Mouse (Mus musculus): Measurements from ENCODE around the gene Gm10198. TPM values are rescaled to one million over a fixed set of nuclear protein-coding genes. Genes with fewer than 3 reads are reported as not detected.
A peak's percentile ranks its signal among the peaks of the same experiment; 100 is the strongest.

Gm10198 gene
- polyA plus RNA-seq, 1 experiment from 2014 or later, result not detected

- no peak overlapping the region for H3K4me2 ChIP-seq (ENCODE audit: low read depth, low read length, severe bottlenecking)
- no peaks in the 10 kb centered on the region for H3K27me3 ChIP-seq (ENCODE audit: control insufficient read depth, insufficient read depth, low read length)
- H3K9ac ChIP-seq (ENCODE audit: low read length), result no peak overlapping the region
- ATAC-seq (replicated peaks; ENCODE audit: low FRiP score) (no peak), DNase-seq (ENCODE audit: low spot score) (no peak)
- no peaks in the 10 kb centered on the region for H3K9me3 ChIP-seq (ENCODE audit: control insufficient read depth, low read length)
- H3K27ac ChIP-seq (ENCODE audit: low read depth, low read length), result no peak overlapping the region
- no peaks in the 10 kb centered on the region for H3K4me1 ChIP-seq (replicated peaks; ENCODE audit: control insufficient read depth, insufficient read depth, low read length)
- H3K4me3 ChIP-seq (ENCODE audit: low read depth, low read length), result no peak overlapping the region
- WGBS, result 53% methylated on average over 4 of the region's 4 CpGs
- no peaks in the 10 kb centered on the region for H3K36me3 ChIP-seq (ENCODE audit: control insufficient read depth, insufficient read depth, low read length)
Observed at GRCm38 (mm10) chr13:111574196-111574595, 18.4 kb upstream of the Gm10198 start.

GRCm38 (mm10) chr13:111577177-111577576 is 15.4 kb upstream of the Gm10198 start:
- ATAC-seq (replicated peaks; ENCODE audit: low FRiP score), result no peak
- WGBS, result 95% methylated on average over 11 of the region's 11 CpGs
- H3K9me3 ChIP-seq (ENCODE audit: control insufficient read depth, low read length), result no peaks in the 10 kb centered on the region
- no peak overlapping the region for H3K4me3 ChIP-seq (ENCODE audit: low read depth, low read length)
- no peak overlapping the region for H3K4me2 ChIP-seq (ENCODE audit: low read depth, low read length, severe bottlenecking)
- H3K4me1 ChIP-seq (replicated peaks; ENCODE audit: control insufficient read depth, insufficient read depth, low read length), result no peaks in the 10 kb centered on the region
- DNase-seq (ENCODE audit: low spot score), result no peak
- no peak overlapping the region for H3K9ac ChIP-seq (ENCODE audit: low read length)
- H3K27ac ChIP-seq (ENCODE audit: low read depth, low read length), result no peak overlapping the region
- no peaks in the 10 kb centered on the region for H3K36me3 ChIP-seq (ENCODE audit: control insufficient read depth, insufficient read depth, low read length)
- H3K27me3 ChIP-seq (ENCODE audit: control insufficient read depth, insufficient read depth, low read length), result no peaks in the 10 kb centered on the region

- Histone ChIP-seq H3K27me3 (ENCODE audit: control insufficient read depth, insufficient read depth, low read length) (no peaks in the 10 kb centered on the region), H3K9ac (ENCODE audit: low read length) (no peak overlapping the region), H3K9me3 (ENCODE audit: control insufficient read depth, low read length) (no peaks in the 10 kb centered on the region), H3K4me1 (replicated peaks; ENCODE audit: control insufficient read depth, insufficient read depth, low read length) (no peaks in the 10 kb centered on the region), H3K4me2 (ENCODE audit: low read depth, low read length, severe bottlenecking) (no peak overlapping the region), H3K36me3 (ENCODE audit: control insufficient read depth, insufficient read depth, low read length) (no peaks in the 10 kb centered on the region), H3K27ac (ENCODE audit: low read depth, low read length) (no peak overlapping the region), H3K4me3 (ENCODE audit: low read depth, low read length) (no peak overlapping the region)
- WGBS, result 95% methylated on average over 10 of the region's 10 CpGs
- ATAC-seq (replicated peaks; ENCODE audit: low FRiP score) (no peak), DNase-seq (ENCODE audit: low spot score) (no peak)
Observed at GRCm38 (mm10) chr13:111580054-111580453, 12.5 kb upstream of the Gm10198 start.

- no peak for DNase-seq (ENCODE audit: low spot score)
- 87% methylated on average over 7 of the region's 7 CpGs for WGBS
- Histone ChIP-seq H3K4me1 (replicated peaks; ENCODE audit: control insufficient read depth, insufficient read depth, low read length) (no peaks in the 10 kb centered on the region), H3K4me3 (ENCODE audit: low read depth, low read length) (no peak overlapping the region), H3K36me3 (ENCODE audit: control insufficient read depth, insufficient read depth, low read length) (no peaks in the 10 kb centered on the region), H3K27ac (ENCODE audit: low read depth, low read length) (no peak overlapping the region), H3K9me3 (ENCODE audit: control insufficient read depth, low read length) (no peaks in the 10 kb centered on the region), H3K9ac (ENCODE audit: low read length) (no peak overlapping the region), H3K4me2 (ENCODE audit: low read depth, low read length, severe bottlenecking) (no peak overlapping the region), H3K27me3 (ENCODE audit: control insufficient read depth, insufficient read depth, low read length) (no peaks in the 10 kb centered on the region)
- no peak for ATAC-seq (replicated peaks; ENCODE audit: low FRiP score)
Observed at GRCm38 (mm10) chr13:111598111-111598510, 5.5 kb downstream of the Gm10198 start.

- Histone ChIP-seq H3K4me3 (ENCODE audit: low read depth, low read length) (no peak overlapping the region), H3K27ac (ENCODE audit: low read depth, low read length) (no peak overlapping the region), H3K4me2 (ENCODE audit: low read depth, low read length, severe bottlenecking) (no peak overlapping the region), H3K27me3 (ENCODE audit: control insufficient read depth, insufficient read depth, low read length) (no peaks in the 10 kb centered on the region), H3K9ac (ENCODE audit: low read length) (no peak overlapping the region), H3K4me1 (replicated peaks; ENCODE audit: control insufficient read depth, insufficient read depth, low read length) (no peaks in the 10 kb centered on the region), H3K9me3 (ENCODE audit: control insufficient read depth, low read length) (no peaks in the 10 kb centered on the region), H3K36me3 (ENCODE audit: control insufficient read depth, insufficient read depth, low read length) (no peaks in the 10 kb centered on the region)
- ATAC-seq (replicated peaks; ENCODE audit: low FRiP score) (no peak), DNase-seq (ENCODE audit: low spot score) (no peak)
- 75% methylated on average over 4 of the region's 4 CpGs for WGBS
Observed at GRCm38 (mm10) chr13:111601383-111601782, 8.8 kb downstream of the Gm10198 start.

GRCm38 (mm10) chr13:111604826-111605225 is 12.2 kb downstream of the Gm10198 start:
- Histone ChIP-seq H3K36me3 (ENCODE audit: control insufficient read depth, insufficient read depth, low read length) (no peaks in the 10 kb centered on the region), H3K27me3 (ENCODE audit: control insufficient read depth, insufficient read depth, low read length) (no peaks in the 10 kb centered on the region), H3K9ac (ENCODE audit: low read length) (no peak overlapping the region), H3K4me2 (ENCODE audit: low read depth, low read length, severe bottlenecking) (no peak overlapping the region), H3K9me3 (ENCODE audit: control insufficient read depth, low read length) (no peaks in the 10 kb centered on the region), H3K27ac (ENCODE audit: low read depth, low read length) (no peak overlapping the region), H3K4me1 (replicated peaks; ENCODE audit: control insufficient read depth, insufficient read depth, low read length) (no peaks in the 10 kb centered on the region), H3K4me3 (ENCODE audit: low read depth, low read length) (no peak overlapping the region)
- WGBS, result 94% methylated on average over 5 of the region's 5 CpGs
- no peak for DNase-seq (ENCODE audit: low spot score)
- no peak for ATAC-seq (replicated peaks; ENCODE audit: low FRiP score)

GRCm38 (mm10) chr13:111616168-111617125 is 23.9 kb downstream of the Gm10198 start:
- Histone ChIP-seq H3K9me3 (ENCODE audit: control insufficient read depth, low read length) (no peaks in the 10 kb centered on the region), H3K27ac (ENCODE audit: low read depth, low read length) (no peak overlapping the region), H3K9ac (ENCODE audit: low read length) (no peak overlapping the region), H3K4me2 (ENCODE audit: low read depth, low read length, severe bottlenecking) (no peak overlapping the region), H3K4me1 (replicated peaks; ENCODE audit: control insufficient read depth, insufficient read depth, low read length) (no peaks in the 10 kb centered on the region), H3K36me3 (ENCODE audit: control insufficient read depth, insufficient read depth, low read length) (no peaks in the 10 kb centered on the region), H3K27me3 (ENCODE audit: control insufficient read depth, insufficient read depth, low read length) (no peaks in the 10 kb centered on the region), H3K4me3 (ENCODE audit: low read depth, low read length) (no peak overlapping the region)
- peak; percentile 37 for DNase-seq (ENCODE audit: low spot score)
- no peak for ATAC-seq (replicated peaks; ENCODE audit: low FRiP score)
- WGBS, result 89% methylated on average over 13 of the region's 13 CpGs

- 91% methylated on average over 4 of the region's 4 CpGs for WGBS
- peak; percentile 30 for DNase-seq (ENCODE audit: low spot score)
- Histone ChIP-seq H3K9me3 (ENCODE audit: control insufficient read depth, low read length) (no peaks in the 10 kb centered on the region), H3K4me3 (ENCODE audit: low read depth, low read length) (no peak overlapping the region), H3K9ac (ENCODE audit: low read length) (no peak overlapping the region), H3K36me3 (ENCODE audit: control insufficient read depth, insufficient read depth, low read length) (no peaks in the 10 kb centered on the region), H3K27ac (ENCODE audit: low read depth, low read length) (no peak overlapping the region), H3K4me1 (replicated peaks; ENCODE audit: control insufficient read depth, insufficient read depth, low read length) (no peaks in the 10 kb centered on the region), H3K27me3 (ENCODE audit: control insufficient read depth, insufficient read depth, low read length) (no peaks in the 10 kb centered on the region), H3K4me2 (ENCODE audit: low read depth, low read length, severe bottlenecking) (no peak overlapping the region)
- ATAC-seq (replicated peaks; ENCODE audit: low FRiP score), result no peak
Observed at GRCm38 (mm10) chr13:111620433-111620832, 27.8 kb downstream of the Gm10198 start.

- ATAC-seq (replicated peaks; ENCODE audit: low FRiP score), result no peak
- H3K27ac ChIP-seq (ENCODE audit: low read depth, low read length), result no peak overlapping the region
- no peak overlapping the region for H3K4me3 ChIP-seq (ENCODE audit: low read depth, low read length)
- no peaks in the 10 kb centered on the region for H3K9me3 ChIP-seq (ENCODE audit: control insufficient read depth, low read length)
- no peak overlapping the region for H3K9ac ChIP-seq (ENCODE audit: low read length)
- H3K27me3 ChIP-seq (ENCODE audit: control insufficient read depth, insufficient read depth, low read length), result no peaks in the 10 kb centered on the region
- no peaks in the 10 kb centered on the region for H3K36me3 ChIP-seq (ENCODE audit: control insufficient read depth, insufficient read depth, low read length)
- 95% methylated on average over 3 of the region's 3 CpGs for WGBS
- H3K4me1 ChIP-seq (replicated peaks; ENCODE audit: control insufficient read depth, insufficient read depth, low read length), result no peaks in the 10 kb centered on the region
- H3K4me2 ChIP-seq (ENCODE audit: low read depth, low read length, severe bottlenecking), result no peak overlapping the region
- DNase-seq (ENCODE audit: low spot score), result peak; percentile 7
Observed at GRCm38 (mm10) chr13:111622425-111622824, 29.8 kb downstream of the Gm10198 start.

All from forebrain, embryonic 11.5 days (tissue).